27 mouse cellular contexts compared by ENCODE assay signal in the genomic region with DNA sequence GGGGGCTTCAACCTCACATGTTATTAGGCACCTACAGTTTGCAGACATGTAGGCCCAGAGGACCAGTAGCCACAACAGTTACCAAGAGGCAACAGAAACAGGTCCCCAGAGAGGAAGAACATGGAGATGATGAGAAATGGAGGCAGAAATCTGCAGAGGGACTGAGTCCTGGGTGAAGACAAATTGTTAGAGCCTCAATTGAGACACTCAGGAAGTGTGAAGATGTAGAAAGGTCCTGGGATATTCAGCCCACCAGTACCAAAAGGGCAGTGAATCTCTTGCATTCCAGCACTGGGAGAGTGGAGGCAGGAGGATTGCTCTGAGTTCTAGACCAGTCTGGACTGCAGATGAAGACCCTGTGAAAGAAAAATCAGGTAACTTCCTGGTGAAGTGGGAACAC. TPM values are rescaled to one million over a fixed set of nuclear protein-coding genes. Genes with fewer than 3 reads are reported as not detected.
"Had no signal": no experiment of that assay in that cellular context is flagged by ENCODE, and none has a peak within 500 bp of the region (broad histone marks: within the 10 kb centered on the region; RNA-seq: fewer than 3 reads in every experiment).

No protein-coding gene starts in this region.

- H3K9me3 ChIP-seq: limb, embryonic 10.5 days; liver, embryonic 12.5 days; liver, embryonic 15.5 days; lung, embryonic 15.5 days; neural tube, embryonic 15.5 days had no signal

- ATAC-seq: liver, embryonic 12.5 days had no signal

- DNase-seq: kidney, postnatal 25 days; liver; lung, adult 18-20 months; lung, postnatal 10 days; lung, postnatal 36 days; midbrain, embryonic 14.5 days; right cerebral cortex, adult 18-20 months; right cerebral cortex, postnatal 14 days; right cerebral cortex, postnatal 4 days; thymus, adult 18-20 months; thymus, postnatal 36 days had no signal

- H3K36me3 ChIP-seq: limb, embryonic 10.5 days; limb, embryonic 13.5 days; liver, embryonic 12.5 days; liver, embryonic 15.5 days; lung, embryonic 15.5 days; midbrain, embryonic 10.5 days; neural tube, embryonic 12.5 days; neural tube, embryonic 15.5 days had no signal

- H3K4me2 ChIP-seq: limb, embryonic 13.5 days; liver, embryonic 12.5 days; liver, embryonic 15.5 days; lung, embryonic 15.5 days; neural tube, embryonic 12.5 days; neural tube, embryonic 15.5 days had no signal

- H3K9ac ChIP-seq: limb, embryonic 13.5 days; liver, embryonic 12.5 days; liver, embryonic 15.5 days; lung, embryonic 15.5 days; neural tube, embryonic 12.5 days; neural tube, embryonic 15.5 days had no signal

- H3K27ac ChIP-seq: kidney, postnatal 0 days; layer of hippocampus, adult 2 months; limb, embryonic 10.5 days; limb, embryonic 13.5 days; liver, embryonic 12.5 days; liver, embryonic 15.5 days; lung, embryonic 15.5 days; neural tube, embryonic 12.5 days; neural tube, embryonic 15.5 days; stomach, postnatal 0 days had no signal

- H3K4me3 ChIP-seq: layer of hippocampus, adult 2 months; limb, embryonic 10.5 days; limb, embryonic 13.5 days; liver, embryonic 12.5 days; liver, embryonic 15.5 days; lung, embryonic 15.5 days; megakaryocyte, embryonic 14.5 days; midbrain, embryonic 10.5 days; neural tube, embryonic 12.5 days; neural tube, embryonic 15.5 days had no signal

RNA-seq across cellular contexts. Expression of gene Znrf4, which starts 2.1 kb away (rescaled TPM):
- polyA plus RNA-seq: kidney, embryonic 14.5 days; kidney, postnatal 0 days; large intestine, adult 2 months; limb, embryonic 10.5 days; limb, embryonic 13.5 days; liver, embryonic 12.5 days; liver, embryonic 15.5 days; lung, embryonic 15.5 days; midbrain, embryonic 10.5 days; midbrain, embryonic 14.5 days; neural tube, embryonic 12.5 days; neural tube, embryonic 15.5 days; stomach, embryonic 14.5 days; stomach, postnatal 0 days; urinary bladder, adult 2 months had no signal
